Mouse (Mus musculus) kidney, adult 2 months (tissue): Measurements from ENCODE around the gene Rpl32. TPM values are rescaled to one million over a fixed set of nuclear protein-coding genes. Genes with fewer than 3 reads are reported as not detected.
A peak's percentile ranks its signal among the peaks of the same experiment; 100 is the strongest.

Experiments
- DNase-seq: peaks from one replicate; pipeline ENCODE4 v3.0.0; 2021
- H3K27ac ChIP-seq: fragments of 200-500 bp; 2 replicates; pipeline ENCODE4 v1.5.1; 2012; ENCODE audit warnings: low read depth, low read length, control low read depth, inconsistent platforms; ENCODE audit not compliant: insufficient read depth
- H3K27me3 ChIP-seq: fragments of 200-500 bp; replicated peaks from 2 replicates; pipeline ENCODE4 v1.6.1; 2012; ENCODE audit warnings: mild to moderate bottlenecking, moderate library complexity, low read length, inconsistent platforms; ENCODE audit not compliant: control insufficient read depth, insufficient read depth
- H3K36me3 ChIP-seq: fragments of 200-500 bp; 2 replicates; pipeline ENCODE4 v1.6.1; 2012; ENCODE audit warnings: mild to moderate bottlenecking, moderate library complexity, low read length, inconsistent platforms; ENCODE audit not compliant: control insufficient read depth, insufficient read depth
- H3K4me1 ChIP-seq: fragments of 200-500 bp; 2 replicates; pipeline ENCODE4 v1.6.1; 2011; ENCODE audit warnings: low read length; ENCODE audit not compliant: control insufficient read depth, insufficient read depth
- H3K4me3 ChIP-seq: fragments of 200-500 bp; 2 replicates; pipeline ENCODE4 v1.5.1; 2011; ENCODE audit warnings: mild to moderate bottlenecking, low read depth, low read length, control low read depth; ENCODE audit not compliant: insufficient read depth
- CTCF ChIP-seq: fragments of 200-500 bp; conservative IDR thresholded peaks from 2 replicates; pipeline ENCODE4 v1.5.1; 2011; ENCODE audit warnings: low read depth, mild to moderate bottlenecking, control low read depth, low read length, moderate library complexity, mixed read lengths; ENCODE audit not compliant: insufficient read depth, insufficient read length
- POLR2A ChIP-seq: fragments of 200-500 bp; IDR thresholded peaks from one replicate; pipeline ENCODE4 v1.6.1; 2011; ENCODE audit warnings: low read depth, low read length, control low read depth
- WGBS: fragments of 180-500 bp; shearing (Covaris S2); methylation state at CpG from one replicate; pipeline ENCODE4 v1.1.7; 2018; 5-methylcytosine and 5-hydroxymethylcytosine counted together
- polyA plus RNA-seq: library from polyadenylated mRNA; depleted of rRNA; stranded (reverse); fragments of >200 nt; gene quantifications from 2 replicates; pipeline ENCODE4 v1.2.3, GENCODE M21; 2012

Rpl32 gene
- polyA plus RNA-seq, 1 experiment: 560 TPM

- H3K27me3 ChIP-seq: no peaks in the 10 kb centered on the region
- H3K4me3 ChIP-seq: 0 out of 2 replicates have a peak overlapping the region, but pooled peaks have one; percentile 12
- WGBS: 37% methylated on average over 34 of the region's 34 CpGs
- DNase-seq: peak; percentile 77
- H3K36me3 ChIP-seq: no peaks in the 10 kb centered on the region
- TF ChIP-seq CTCF: no peak
- TF ChIP-seq POLR2A: no peak
- no peak overlapping the region for H3K27ac ChIP-seq
- no peaks in the 10 kb centered on the region for H3K4me1 ChIP-seq
Observed at GRCm38 (mm10) chr6:115791842-115792686, 16.5 kb downstream of the Rpl32 start.

- Histone ChIP-seq H3K4me3 (no peak overlapping the region), H3K27ac (no peak overlapping the region), H3K27me3 (no peaks in the 10 kb centered on the region), H3K4me1 (no peaks in the 10 kb centered on the region), H3K36me3 (no peaks in the 10 kb centered on the region)
- WGBS: 95% methylated on average over 10 of the region's 10 CpGs
- no peak for DNase-seq
- TF ChIP-seq CTCF: no peak
- no peak for TF ChIP-seq POLR2A
Observed at GRCm38 (mm10) chr6:115791016-115791415, 17.5 kb downstream of the Rpl32 start.

- Histone ChIP-seq H3K27ac (no peak overlapping the region), H3K36me3 (no peaks in the 10 kb centered on the region)
- 86% methylated on average over 3 of the region's 3 CpGs for WGBS
Observed at GRCm38 (mm10) chr6:115782781-115783180, 25.8 kb downstream of the Rpl32 start.

GRCm38 (mm10) chr6:115776363-115776762 is 32.2 kb downstream of the Rpl32 start:
- H3K27ac ChIP-seq: no peak overlapping the region
- no peaks in the 10 kb centered on the region for H3K36me3 ChIP-seq
- TF ChIP-seq POLR2A (no peak), CTCF (no peak)
- H3K4me3 ChIP-seq: no peak overlapping the region
- WGBS: 44% methylated on average over 9 of the region's 9 CpGs
- DNase-seq: no peak
- H3K27me3 ChIP-seq: no peaks in the 10 kb centered on the region
- H3K4me1 ChIP-seq: no peaks in the 10 kb centered on the region; the same call in 1 of the 2 replicates

More at GRCm38 (mm10) chr6:115782781-115783180, 25.8 kb downstream of the Rpl32 start:
- no peak for DNase-seq
- Histone ChIP-seq H3K4me1 (no peaks in the 10 kb centered on the region), H3K27me3 (no peaks in the 10 kb centered on the region), H3K4me3 (no peak overlapping the region)
- TF ChIP-seq POLR2A: no peak
- TF ChIP-seq CTCF: no peak

- TF ChIP-seq CTCF: no peak
- 73% methylated on average over 3 of the region's 3 CpGs for WGBS
- Histone ChIP-seq H3K4me3 (no peak overlapping the region), H3K36me3 (no peaks in the 10 kb centered on the region), H3K4me1 (no peaks in the 10 kb centered on the region; the same call in 1 of the 2 replicates), H3K27ac (no peak overlapping the region), H3K27me3 (no peaks in the 10 kb centered on the region)
- DNase-seq: no peak
Observed at GRCm38 (mm10) chr6:115775838-115776237, 32.7 kb downstream of the Rpl32 start.

GRCm38 (mm10) chr6:115774501-115774921 is 34.0 kb downstream of the Rpl32 start, which contains the start of gene Cand2:
Gene Cand2 (plus strand): TSS chr6:115774538.
- H3K4me3 ChIP-seq: peak within 1 kb of the TSS; percentile 89
- H3K36me3 ChIP-seq: no peaks in the 10 kb centered on the region
- no peak within 1 kb of the TSS for H3K27ac ChIP-seq
- H3K27me3 ChIP-seq: no peaks in the 10 kb centered on the region
- H3K4me1 ChIP-seq: no peaks in the 10 kb centered on the region; the same call in 1 of the 2 replicates
- TF ChIP-seq POLR2A (no peak), CTCF (no peak)
- WGBS: 2% methylated on average over 18 of the region's 28 CpGs
- peak; percentile 22 for DNase-seq

- Histone ChIP-seq H3K27me3 (no peaks in the 10 kb centered on the region), H3K4me3 (peak overlapping the region; percentile 54), H3K4me1 (no peaks in the 10 kb centered on the region; the same call in 1 of the 2 replicates), H3K36me3 (no peaks in the 10 kb centered on the region), H3K27ac (no peak overlapping the region)
- peak; percentile 5 for DNase-seq
- TF ChIP-seq CTCF: no peak
- no peak for TF ChIP-seq POLR2A
- WGBS: 1% methylated on average over 12 of the region's 14 CpGs
Observed at GRCm38 (mm10) chr6:115773966-115774413, 34.6 kb downstream of the Rpl32 start.
